Mouse (Mus musculus): ENCODE measurements around the gene Synpo2. TPM values are rescaled to one million over a fixed set of nuclear protein-coding genes. Genes with fewer than 3 reads are reported as not detected.
A peak's percentile ranks its signal among the peaks of the same experiment; 100 is the strongest.

Gene Synpo2
- polyA plus RNA-seq, 1 experiment from 2014 or later: 5.1 TPM

GRCm38 (mm10) chr3:123264706-123265105, 28.8 kb upstream of the Synpo2 start:
- Histone ChIP-seq H3K27me3 (ENCODE audit: insufficient read depth, low read length) (no peaks in the 10 kb centered on the region), H3K36me3 (ENCODE audit: insufficient read depth, low read length) (0 out of 2 replicates have a peak, but pooled peaks cover under 1% of the 10 kb centered on the region), H3K4me2 (ENCODE audit: low read length) (peak overlapping the region; percentile 54), H3K9me3 (replicated peaks; ENCODE audit: low read length) (no peaks in the 10 kb centered on the region), H3K4me1 (replicated peaks; ENCODE audit: insufficient read depth, low read length) (0 out of 2 replicates have a peak, but pooled peaks cover 4% of the 10 kb centered on the region), H3K9ac (ENCODE audit: low read depth, low read length) (peak overlapping the region; percentile 14; the same call in 1 of the 2 replicates), H3K27ac (no peak overlapping the region), H3K4me3 (replicated peaks; ENCODE audit: low read depth, low read length) (peak overlapping the region; percentile 28)
- peak; percentile 59 for DNase-seq (ENCODE audit: low spot score)
- ATAC-seq (replicated peaks; ENCODE audit: low FRiP score, low read depth): no peak
- no peak for TF ChIP-seq CTCF (IDR thresholded peaks at IDR 0.05; ENCODE audit: low read depth)
- WGBS: 38% methylated on average over 6 of the region's 6 CpGs

DNA sequence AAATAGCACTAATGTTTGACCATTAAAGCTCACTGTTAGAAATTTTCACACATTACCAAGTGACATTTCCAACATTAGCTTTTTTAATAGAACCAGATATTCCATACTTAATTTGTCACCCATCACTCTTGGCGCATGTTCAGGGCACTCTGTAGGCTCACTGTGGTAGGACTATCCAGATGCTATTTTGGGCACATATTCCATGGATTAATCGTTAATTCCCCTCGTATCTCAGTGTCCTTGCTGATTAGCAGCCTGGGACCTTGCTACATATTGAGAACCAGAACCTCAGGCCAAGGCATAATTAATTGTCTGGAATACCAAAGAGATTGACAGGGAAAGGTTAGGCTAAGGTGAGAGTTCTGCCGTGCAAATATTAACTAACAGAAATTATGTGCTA, 22.8 kb upstream of the Synpo2 start:
- no peak overlapping the region for H3K27ac ChIP-seq
- H3K4me1 ChIP-seq (replicated peaks; ENCODE audit: insufficient read depth, low read length): no peaks in the 10 kb centered on the region
- no peak overlapping the region for H3K9ac ChIP-seq (ENCODE audit: low read depth, low read length)
- H3K9me3 ChIP-seq (replicated peaks; ENCODE audit: low read length): no peaks in the 10 kb centered on the region
- whole genome bisulfite sequencing: 75% methylated on average over 4 of the region's 4 CpGs
- H3K4me2 ChIP-seq (ENCODE audit: low read length): no peak overlapping the region
- H3K4me3 ChIP-seq (replicated peaks; ENCODE audit: low read depth, low read length): no peak overlapping the region
- no peak for DNase-seq (ENCODE audit: low spot score)
- H3K36me3 ChIP-seq (ENCODE audit: insufficient read depth, low read length): no peaks in the 10 kb centered on the region
- no peaks in the 10 kb centered on the region for H3K27me3 ChIP-seq (ENCODE audit: insufficient read depth, low read length)
- no peak for ATAC-seq (replicated peaks; ENCODE audit: low FRiP score, low read depth)
- TF ChIP-seq CTCF (IDR thresholded peaks at IDR 0.05; ENCODE audit: low read depth): no peak

- WGBS: 84% methylated on average over 11 of the region's 11 CpGs
- no peak overlapping the region for H3K4me2 ChIP-seq (ENCODE audit: low read length)
- no peak overlapping the region for H3K4me3 ChIP-seq (replicated peaks; ENCODE audit: low read depth, low read length)
- DNase-seq (ENCODE audit: low spot score) (no peak), ATAC-seq (replicated peaks; ENCODE audit: low FRiP score, low read depth) (no peak)
- no peaks in the 10 kb centered on the region for H3K4me1 ChIP-seq (replicated peaks; ENCODE audit: insufficient read depth, low read length)
- TF ChIP-seq CTCF (IDR thresholded peaks at IDR 0.05; ENCODE audit: low read depth): 0 out of 2 replicates have a peak, but pooled peaks have one; percentile 3
- H3K9me3 ChIP-seq (replicated peaks; ENCODE audit: low read length): no peaks in the 10 kb centered on the region
- H3K9ac ChIP-seq (ENCODE audit: low read depth, low read length): no peak overlapping the region
- H3K36me3 ChIP-seq (ENCODE audit: insufficient read depth, low read length): no peaks in the 10 kb centered on the region
- H3K27me3 ChIP-seq (ENCODE audit: insufficient read depth, low read length): no peaks in the 10 kb centered on the region
- no peak overlapping the region for H3K27ac ChIP-seq
Observed at GRCm38 (mm10) chr3:123256181-123257101, 20.5 kb upstream of the Synpo2 start.

- no peak overlapping the region for H3K9ac ChIP-seq (ENCODE audit: low read depth, low read length)
- no peaks in the 10 kb centered on the region for H3K36me3 ChIP-seq (ENCODE audit: insufficient read depth, low read length)
- H3K4me1 ChIP-seq (replicated peaks; ENCODE audit: insufficient read depth, low read length): 0 out of 2 replicates have a peak, but pooled peaks cover 5% of the 10 kb centered on the region
- no peak for TF ChIP-seq CTCF (IDR thresholded peaks at IDR 0.05; ENCODE audit: low read depth)
- DNase-seq (ENCODE audit: low spot score): peak; percentile 22
- WGBS: 23% methylated on average over 4 of the region's 4 CpGs
- no peak overlapping the region for H3K27ac ChIP-seq
- no peaks in the 10 kb centered on the region for H3K9me3 ChIP-seq (replicated peaks; ENCODE audit: low read length)
- H3K4me2 ChIP-seq (ENCODE audit: low read length): no peak overlapping the region
- ATAC-seq (replicated peaks; ENCODE audit: low FRiP score, low read depth): no peak
- H3K4me3 ChIP-seq (replicated peaks; ENCODE audit: low read depth, low read length): no peak overlapping the region
- H3K27me3 ChIP-seq (ENCODE audit: insufficient read depth, low read length): no peaks in the 10 kb centered on the region
Observed at GRCm38 (mm10) chr3:123245646-123246045, 9.7 kb upstream of the Synpo2 start.

- H3K4me2 ChIP-seq (ENCODE audit: low read length): no peak overlapping the region
- DNase-seq (ENCODE audit: low spot score): no peak
- no peak for TF ChIP-seq CTCF (IDR thresholded peaks at IDR 0.05; ENCODE audit: low read depth)
- no peaks in the 10 kb centered on the region for H3K36me3 ChIP-seq (ENCODE audit: insufficient read depth, low read length)
- H3K9me3 ChIP-seq (replicated peaks; ENCODE audit: low read length): no peaks in the 10 kb centered on the region
- H3K27me3 ChIP-seq (ENCODE audit: insufficient read depth, low read length): no peaks in the 10 kb centered on the region
- 0 out of 2 replicates have a peak, but pooled peaks cover 5% of the 10 kb centered on the region for H3K4me1 ChIP-seq (replicated peaks; ENCODE audit: insufficient read depth, low read length)
- no peak overlapping the region for H3K9ac ChIP-seq (ENCODE audit: low read depth, low read length)
- no peak overlapping the region for H3K27ac ChIP-seq
- H3K4me3 ChIP-seq (replicated peaks; ENCODE audit: low read depth, low read length): no peak overlapping the region
- ATAC-seq (replicated peaks; ENCODE audit: low FRiP score, low read depth): no peak
- 37% methylated on average over 5 of the region's 5 CpGs for WGBS
Observed at GRCm38 (mm10) chr3:123244376-123244775, 8.4 kb upstream of the Synpo2 start.

DNA sequence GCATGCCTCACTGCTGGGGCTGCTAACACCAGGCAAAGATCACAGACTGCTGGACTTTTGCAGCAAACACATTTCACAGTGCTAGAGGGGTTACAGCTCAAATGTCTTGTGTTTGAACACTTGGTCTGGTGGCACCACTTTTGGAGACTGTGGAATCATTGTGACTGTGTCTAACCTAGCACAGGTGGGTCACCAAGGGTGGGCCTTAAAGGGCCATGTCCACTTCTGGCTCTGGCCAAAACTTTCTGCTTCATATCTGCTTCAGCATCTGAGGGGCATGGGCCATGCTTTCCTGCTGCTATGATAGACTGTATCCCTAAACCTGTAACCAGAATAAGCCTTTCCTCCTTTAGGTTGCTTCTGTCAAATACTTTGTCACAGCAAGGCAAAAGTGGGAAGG, 1.5 kb upstream of the Synpo2 start:
- Histone ChIP-seq H3K4me1 (replicated peaks; ENCODE audit: insufficient read depth, low read length) (peaks cover 5% of the 10 kb centered on the region; the same call in 1 of the 2 replicates), H3K27me3 (ENCODE audit: insufficient read depth, low read length) (no peaks in the 10 kb centered on the region), H3K9me3 (replicated peaks; ENCODE audit: low read length) (no peaks in the 10 kb centered on the region), H3K9ac (ENCODE audit: low read depth, low read length) (no peak overlapping the region), H3K27ac (no peak overlapping the region), H3K36me3 (ENCODE audit: insufficient read depth, low read length) (no peaks in the 10 kb centered on the region), H3K4me3 (replicated peaks; ENCODE audit: low read depth, low read length) (no peak overlapping the region), H3K4me2 (ENCODE audit: low read length) (no peak overlapping the region)
- TF ChIP-seq CTCF (IDR thresholded peaks at IDR 0.05; ENCODE audit: low read depth): no peak
- DNase-seq (ENCODE audit: low spot score) (no peak), ATAC-seq (replicated peaks; ENCODE audit: low FRiP score, low read depth) (no peak)

All from kidney, postnatal 0 days (tissue).